Mouse (Mus musculus): ENCODE data around the gene Nsd1.

Nsd1 gene

DNA sequence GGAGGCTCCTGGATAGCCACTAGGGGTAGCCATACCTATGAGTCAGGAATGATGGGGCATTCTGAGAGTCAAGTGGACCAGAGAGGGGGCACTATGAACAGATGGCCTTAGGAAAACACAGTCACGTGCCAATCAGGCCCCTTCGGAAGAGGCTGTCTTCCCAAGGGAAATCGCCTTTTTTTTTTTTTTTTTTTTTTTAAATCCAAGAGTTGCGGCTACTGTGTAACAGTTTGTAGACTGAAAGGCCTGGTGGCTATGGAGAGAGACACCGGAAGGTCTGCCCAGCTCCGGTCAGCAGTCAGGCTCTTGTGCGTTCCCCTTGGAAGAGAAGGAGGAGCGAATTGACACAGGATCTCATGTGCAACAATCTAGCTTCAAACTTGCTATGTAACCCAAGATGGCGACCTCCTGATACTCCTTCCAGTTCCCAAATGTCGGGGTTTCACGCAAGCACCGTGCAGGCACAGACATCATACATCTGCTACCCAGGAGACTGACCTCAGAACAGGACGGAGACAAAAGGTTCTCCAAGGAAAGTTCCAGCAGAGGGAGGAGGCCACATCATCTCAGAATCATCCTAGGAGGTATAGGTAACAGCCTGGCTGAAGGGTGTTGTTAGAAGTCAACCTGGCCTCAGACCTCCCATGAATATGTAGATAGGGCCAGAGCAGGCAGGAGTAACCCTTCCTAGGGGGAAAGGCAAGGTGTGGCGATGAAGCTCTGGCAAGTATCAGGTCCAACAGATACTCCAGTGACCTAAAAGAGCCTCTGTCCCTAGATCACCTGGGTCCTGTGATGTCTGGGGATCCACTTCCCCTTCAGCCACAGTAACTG, 121.2 kb downstream of the Nsd1 start:
- DNase-seq = no peak

DNA sequence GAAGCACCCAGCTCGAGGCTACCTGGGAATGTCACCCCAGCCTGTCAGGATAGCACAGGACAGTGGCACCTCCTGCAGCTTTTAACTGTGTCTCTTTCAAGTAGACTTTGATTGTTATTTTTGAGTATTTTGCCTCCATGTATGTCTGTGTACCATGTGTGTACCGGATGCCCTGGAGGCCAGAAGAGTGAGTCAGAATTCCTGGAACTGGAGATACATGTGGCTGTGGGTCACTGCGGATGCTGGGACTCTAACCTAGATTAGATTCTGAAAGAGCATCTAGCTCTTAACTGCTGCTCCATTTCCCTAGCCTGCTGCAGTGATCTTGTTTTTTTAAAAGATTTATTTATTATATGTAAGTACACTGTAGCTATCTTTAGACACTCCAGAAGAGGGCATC, 122.7 kb downstream of the Nsd1 start:
- DNase-seq = no peak

- no peak for DNase-seq
Measured at GRCm38 (mm10) chr13:55335701-55336100, 126.1 kb downstream of the Nsd1 start.

- no peak for DNase-seq
Measured at GRCm38 (mm10) chr13:55337341-55337975, 127.9 kb downstream of the Nsd1 start.

DNA sequence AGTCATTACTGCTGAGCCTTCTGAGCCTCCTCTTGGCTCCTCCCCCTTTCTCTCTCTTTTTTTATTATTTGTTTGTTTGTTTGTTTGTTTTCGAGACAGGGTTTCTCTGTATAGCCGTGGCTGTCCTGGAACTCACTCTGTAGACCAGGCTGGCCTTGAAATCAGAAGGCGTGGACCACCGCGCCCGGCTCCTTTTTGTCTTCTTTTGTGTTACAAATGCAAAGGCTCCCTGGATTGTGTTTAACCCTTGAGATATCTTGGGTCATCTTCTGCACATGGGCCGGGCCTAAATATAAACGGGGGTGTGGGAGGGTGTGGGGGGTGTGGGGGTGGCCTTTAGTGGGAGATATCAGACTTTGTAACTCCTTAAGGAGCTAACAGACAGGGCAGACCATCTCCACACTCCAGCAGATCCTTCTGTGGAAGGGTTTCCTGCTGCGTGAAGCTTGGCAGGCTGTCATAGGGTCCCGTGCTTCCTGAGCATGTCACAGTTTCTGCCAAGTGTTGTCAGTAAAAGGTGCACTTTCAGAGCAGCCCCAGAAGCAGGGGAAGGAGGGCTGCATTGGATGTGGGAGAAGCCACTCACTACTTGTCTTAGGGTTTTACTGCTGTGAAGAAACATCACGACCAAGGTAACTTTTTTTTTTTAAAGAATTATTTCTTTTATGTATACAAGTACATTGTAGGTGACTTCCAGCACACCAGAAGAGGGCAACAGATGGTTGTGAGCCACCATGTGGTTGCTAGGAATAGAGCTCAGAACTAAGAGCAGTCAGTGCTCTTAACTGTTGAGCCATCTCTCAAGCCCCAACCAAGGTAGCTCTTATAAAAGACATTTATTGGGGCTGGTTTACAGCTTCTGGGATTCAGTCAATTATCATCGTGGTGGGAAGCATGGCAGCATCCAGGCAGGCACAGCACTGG, 128.8 kb downstream of the Nsd1 start:
- DNase-seq = no peak

DNA sequence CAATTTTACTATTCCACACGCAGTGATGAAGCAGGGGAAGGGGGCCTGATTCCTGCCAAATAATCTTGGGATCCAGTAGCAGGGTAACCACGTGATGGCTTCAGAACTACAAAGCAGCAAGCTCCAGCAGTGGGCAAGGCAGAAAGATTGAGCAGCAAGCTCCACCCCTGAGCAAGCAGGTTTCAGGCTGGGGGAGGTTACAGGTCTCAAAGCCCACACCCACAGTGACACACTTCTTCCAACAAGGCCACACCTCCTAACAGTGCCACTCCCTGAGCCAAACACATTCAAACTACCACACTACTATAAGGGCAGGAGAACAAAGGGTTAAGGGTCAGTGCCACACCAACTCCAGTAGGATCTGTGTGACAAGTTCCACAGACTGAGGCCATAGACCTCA, 129.7 kb downstream of the Nsd1 start:
- no peak for DNase-seq

GRCm38 (mm10) chr13:55342469-55342868, 132.9 kb downstream of the Nsd1 start:
- no peak for DNase-seq

- DNase-seq = no peak
Measured at GRCm38 (mm10) chr13:55344286-55344685, 134.7 kb downstream of the Nsd1 start.

- DNase-seq = no peak
Measured at GRCm38 (mm10) chr13:55346745-55347144, 137.2 kb downstream of the Nsd1 start.

- no peak for DNase-seq
Measured at GRCm38 (mm10) chr13:55361145-55361544, 151.6 kb downstream of the Nsd1 start.

DNA sequence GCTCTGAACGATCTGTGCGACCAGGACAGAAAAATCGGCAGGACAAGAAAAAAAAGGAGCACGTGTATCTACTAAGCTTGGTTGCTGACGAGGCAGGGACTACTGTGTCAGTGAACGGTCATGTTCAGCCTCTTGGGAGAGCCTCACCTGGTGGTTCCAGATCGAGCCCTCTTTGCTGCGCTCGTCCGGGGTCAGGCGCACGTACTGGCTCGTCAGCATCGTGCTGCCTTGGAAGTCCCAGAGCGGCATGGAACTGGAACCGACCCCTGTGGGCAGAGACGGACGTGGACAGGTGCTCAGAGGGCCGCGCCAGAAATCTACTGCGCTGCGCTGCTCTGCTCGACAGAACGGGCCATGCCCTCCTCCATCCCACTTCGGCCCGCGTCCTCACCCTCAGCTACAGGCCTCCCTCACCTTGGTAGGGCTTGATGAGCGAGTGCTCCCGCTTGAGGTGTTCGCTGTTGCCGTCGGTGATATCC, 152.4 kb downstream of the Nsd1 start:
- no peak for DNase-seq

DNA sequence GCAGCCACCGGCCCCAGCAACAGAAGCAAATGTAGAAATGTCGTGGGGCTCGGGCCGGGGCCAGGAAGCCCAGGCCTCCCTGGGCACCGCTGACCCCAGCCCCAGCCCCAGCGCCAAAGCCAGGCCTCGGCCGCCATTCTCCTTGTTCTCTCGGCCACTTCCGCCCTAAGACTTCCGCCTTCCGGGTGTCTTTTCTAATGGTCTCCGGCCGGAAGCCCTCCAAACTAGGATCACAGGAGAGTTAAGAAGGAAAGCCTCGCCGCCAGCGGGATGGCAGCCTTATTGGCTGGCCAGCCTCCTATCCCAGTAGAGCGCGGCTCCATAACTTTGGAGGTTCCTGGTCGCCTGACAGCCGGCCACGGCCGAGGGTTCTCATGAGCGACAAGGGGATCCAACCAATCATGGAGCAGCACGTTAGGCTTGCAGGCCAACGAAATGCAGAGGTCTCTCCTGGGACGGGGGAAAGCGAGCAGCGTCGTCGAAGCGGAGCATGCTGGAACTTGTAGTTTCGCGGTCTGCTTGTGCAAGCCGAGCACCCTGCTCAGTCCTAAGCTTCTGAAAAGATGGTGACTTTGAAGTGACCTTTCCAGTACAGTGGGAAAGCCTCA, 153.0 kb downstream of the Nsd1 start, which contains the start of gene Lman2:
Lman2 (minus strand) TSS at position 331 of the 608 bp plus-strand sequence.
- peak; percentile 93 to 94 for DNase-seq
